Mouse (Mus musculus): ENCODE results near the gene Atp23. TPM values are rescaled to one million over a fixed set of nuclear protein-coding genes. Genes with fewer than 3 reads are reported as not detected.

Gene Atp23
- total RNA-seq, 2 experiments from 2014 or later = 3.8 to 3.9 TPM

GRCm38 (mm10) chr10:126919067-126919466 lies 17.9 kb upstream of the Atp23 start:
- DNase-seq = peak; percentile 93 to 96
- intact Hi-C loops (cut with DNase I) = loop anchor here (1.0 kb wide), 2 partner anchors 71 to 111 kb away; partner anchors contain the start of gene Tsfm

GRCm38 (mm10) chr10:126914288-126914687 lies 13.1 kb upstream of the Atp23 start:
- DNase-seq = no peak
- intact Hi-C loops (cut with DNase I) = no loop called here

- no peak for DNase-seq
Measured at GRCm38 (mm10) chr10:126911479-126911878, 10.3 kb upstream of the Atp23 start.

GRCm38 (mm10) chr10:126906811-126907210 lies 5.7 kb upstream of the Atp23 start:
- DNase-seq = no peak
- intact Hi-C loops (cut with DNase I) = no loop called here

More at GRCm38 (mm10) chr10:126911479-126911878, 10.3 kb upstream of the Atp23 start:
- intact Hi-C loops (cut with DNase I) = no loop called here

GRCm38 (mm10) chr10:126905650-126906075 lies 4.5 kb upstream of the Atp23 start:
- intact Hi-C loops (cut with DNase I) = no loop called here

GRCm38 (mm10) chr10:126905086-126905485 lies 3.9 kb upstream of the Atp23 start:
- intact Hi-C loops (cut with DNase I) = no loop called here
- DNase-seq = no peak

More at GRCm38 (mm10) chr10:126905650-126906075, 4.5 kb upstream of the Atp23 start:
- peak; percentile 91 to 95 for DNase-seq

- intact Hi-C loops (cut with DNase I) = no loop called here
- no peak for DNase-seq
Measured at GRCm38 (mm10) chr10:126904221-126904620, 3.1 kb upstream of the Atp23 start.

- no peak for DNase-seq
- intact Hi-C loops (cut with DNase I) = no loop called here
Measured at GRCm38 (mm10) chr10:126901488-126901843, 311 bp upstream of the Atp23 start.

GRCm38 (mm10) chr10:126895891-126896290 lies 5.3 kb downstream of the Atp23 start:
- no peak for DNase-seq
- intact Hi-C loops (cut with DNase I) = no loop called here

GRCm38 (mm10) chr10:126894061-126894460 lies 7.1 kb downstream of the Atp23 start:
- DNase-seq = no peak
- intact Hi-C loops (cut with DNase I) = no loop called here

- DNase-seq = no peak
- intact Hi-C loops (cut with DNase I) = no loop called here
Measured at GRCm38 (mm10) chr10:126893145-126893544, 8.0 kb downstream of the Atp23 start.

GRCm38 (mm10) chr10:126873755-126874154 lies 27.4 kb downstream of the Atp23 start:
- DNase-seq = no peak
- intact Hi-C loops (cut with DNase I) = no loop called here

GRCm38 (mm10) chr10:126872256-126872655 lies 28.9 kb downstream of the Atp23 start:
- intact Hi-C loops (cut with DNase I) = no loop called here
- DNase-seq = no peak

- intact Hi-C loops (cut with DNase I) = loop anchor here (1.0 kb wide), 1 partner anchor 36 kb away; no protein-coding TSS in a partner anchor
- peak; percentile 74 to 77 for DNase-seq
Measured at GRCm38 (mm10) chr10:126869372-126870318, 31.5 kb downstream of the Atp23 start.

GRCm38 (mm10) chr10:126865284-126865683 lies 35.9 kb downstream of the Atp23 start:
- DNase-seq = no peak
- intact Hi-C loops (cut with DNase I) = no loop called here

- DNase-seq = no peak
- intact Hi-C loops (cut with DNase I) = no loop called here
Measured at GRCm38 (mm10) chr10:126862193-126862592, 39.0 kb downstream of the Atp23 start.

- intact Hi-C loops (cut with DNase I) = no loop called here
- DNase-seq = peak in 1 of 2 experiments; percentile 12
Measured at GRCm38 (mm10) chr10:126853286-126853685, 47.9 kb downstream of the Atp23 start.

- DNase-seq = no peak
- intact Hi-C loops (cut with DNase I) = no loop called here
Measured at GRCm38 (mm10) chr10:126845309-126845911, 55.7 kb downstream of the Atp23 start.

- peak in 1 of 2 experiments; percentile 20 for DNase-seq
- intact Hi-C loops (cut with DNase I) = no loop called here
Measured at GRCm38 (mm10) chr10:126844689-126845088, 56.5 kb downstream of the Atp23 start.

GRCm38 (mm10) chr10:126840266-126840665 lies 60.9 kb downstream of the Atp23 start:
- intact Hi-C loops (cut with DNase I) = no loop called here
- no peak for DNase-seq

- intact Hi-C loops (cut with DNase I) = loop anchor here (1.0 kb wide), 1 partner anchor 36 kb away; no protein-coding TSS in a partner anchor
- no peak for DNase-seq
Measured at GRCm38 (mm10) chr10:126833006-126833405, 68.1 kb downstream of the Atp23 start.

Measured in heart, postnatal 14 days (tissue).